Mouse (Mus musculus): ENCODE data around the gene Slc4a4. TPM values are rescaled to one million over a fixed set of nuclear protein-coding genes. Genes with fewer than 3 reads are reported as not detected.

The Slc4a4 gene
- polyA plus RNA-seq, 1 experiment from 2014 or later = 7.3 TPM

GRCm38 (mm10) chr5:88930129-88930528 is 43.5 kb downstream of the Slc4a4 start:
- no peak overlapping the region for H3K4me3 ChIP-seq (ENCODE audit: control insufficient read depth in 1 of 2, insufficient read depth in 1 of 2, low read depth in 1 of 2, low read length in 2 of 2)
- H3K36me3 ChIP-seq (ENCODE audit: control insufficient read depth, insufficient read depth, low read length) = no peaks in the 10 kb centered on the region
- no peaks in the 10 kb centered on the region for H3K9me3 ChIP-seq (ENCODE audit: control insufficient read depth, low read length)
- ATAC-seq (ENCODE audit: insufficient number of reproducible peaks, insufficient read depth, low FRiP score, low read depth) = peak; percentile 27; the same call in 1 of the 2 replicates
- peaks cover 39 to 62% of the 10 kb centered on the region in 2 experiments for H3K4me1 ChIP-seq (ENCODE audit: control insufficient read depth in 2 of 2, insufficient read depth in 2 of 2, low read length in 2 of 2)
- peak overlapping the region; percentile 14 for H3K9ac ChIP-seq (ENCODE audit: low read length)
- 32% methylated on average over 5 of the region's 5 CpGs for WGBS
- no peaks in the 10 kb centered on the region for H3K27me3 ChIP-seq (ENCODE audit: control insufficient read depth, insufficient read depth, low read length)
- peak overlapping the region; percentile 67 for H3K4me2 ChIP-seq (ENCODE audit: low read length)
- peak overlapping the region; percentile 97 for H3K27ac ChIP-seq (replicated peaks in 1 of 2; ENCODE audit: control insufficient read depth in 1 of 2, insufficient read depth in 1 of 2, low read depth in 2 of 2, low read length in 2 of 2)

DNA sequence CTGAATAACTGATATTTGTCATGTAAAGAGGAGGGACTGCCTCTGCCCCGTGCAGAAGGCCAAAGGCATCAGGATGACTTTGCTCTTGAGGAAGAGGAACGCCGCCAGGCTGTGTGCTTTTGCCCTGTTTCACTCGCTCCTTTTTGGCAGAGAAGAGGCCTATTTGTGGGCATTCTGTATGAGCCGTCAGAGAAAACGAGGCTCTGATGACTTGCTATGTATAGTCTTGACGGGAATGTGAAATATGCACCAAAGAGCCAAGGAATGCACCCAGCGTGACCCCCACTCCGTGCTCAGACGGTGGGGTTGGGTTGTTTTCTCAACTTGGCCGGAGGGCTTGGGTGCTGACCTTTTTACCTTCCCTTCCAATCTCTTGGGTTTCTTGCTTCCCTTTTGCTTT is 44.0 kb downstream of the Slc4a4 start:
- H3K36me3 ChIP-seq (ENCODE audit: control insufficient read depth, insufficient read depth, low read length) = no peaks in the 10 kb centered on the region
- H3K4me3 ChIP-seq (ENCODE audit: control insufficient read depth in 1 of 2, insufficient read depth in 1 of 2, low read depth in 1 of 2, low read length in 2 of 2) = no peak overlapping the region
- 24% methylated on average over 11 of the region's 11 CpGs for WGBS
- no peaks in the 10 kb centered on the region for H3K27me3 ChIP-seq (ENCODE audit: control insufficient read depth, insufficient read depth, low read length)
- H3K9me3 ChIP-seq (ENCODE audit: control insufficient read depth, low read length) = no peaks in the 10 kb centered on the region
- peak overlapping the region; percentile 14 for H3K9ac ChIP-seq (ENCODE audit: low read length)
- H3K4me2 ChIP-seq (ENCODE audit: low read length) = peak overlapping the region; percentile 67
- no peak for ATAC-seq (ENCODE audit: insufficient number of reproducible peaks, insufficient read depth, low FRiP score, low read depth)
- H3K27ac ChIP-seq (replicated peaks in 1 of 2; ENCODE audit: control insufficient read depth in 1 of 2, insufficient read depth in 1 of 2, low read depth in 2 of 2, low read length in 2 of 2) = peak overlapping the region; percentile 97
- H3K4me1 ChIP-seq (ENCODE audit: control insufficient read depth in 2 of 2, insufficient read depth in 2 of 2, low read length in 2 of 2) = peaks cover 40 to 67% of the 10 kb centered on the region in 2 experiments

- Histone ChIP-seq H3K27me3 (ENCODE audit: control insufficient read depth, insufficient read depth, low read length) (no peaks in the 10 kb centered on the region), H3K9ac (ENCODE audit: low read length) (no peak overlapping the region), H3K4me1 (ENCODE audit: control insufficient read depth in 2 of 2, insufficient read depth in 2 of 2, low read length in 2 of 2) (peaks cover 42 to 68% of the 10 kb centered on the region in 2 experiments), H3K4me3 (ENCODE audit: control insufficient read depth in 1 of 2, insufficient read depth in 1 of 2, low read depth in 1 of 2, low read length in 2 of 2) (no peak overlapping the region), H3K9me3 (ENCODE audit: control insufficient read depth, low read length) (no peaks in the 10 kb centered on the region), H3K36me3 (ENCODE audit: control insufficient read depth, insufficient read depth, low read length) (no peaks in the 10 kb centered on the region), H3K4me2 (ENCODE audit: low read length) (no peak overlapping the region), H3K27ac (replicated peaks in 1 of 2; ENCODE audit: control insufficient read depth in 1 of 2, insufficient read depth in 1 of 2, low read depth in 2 of 2, low read length in 2 of 2) (peak overlapping the region; percentile 97)
- WGBS = 74% methylated on average over 9 of the region's 9 CpGs
- ATAC-seq (ENCODE audit: insufficient number of reproducible peaks, insufficient read depth, low FRiP score, low read depth) = no peak
Observed at GRCm38 (mm10) chr5:88931176-88931575, 44.6 kb downstream of the Slc4a4 start.

- peaks cover 38 to 71% of the 10 kb centered on the region in 2 experiments for H3K4me1 ChIP-seq (ENCODE audit: control insufficient read depth in 2 of 2, insufficient read depth in 2 of 2, low read length in 2 of 2)
- no peaks in the 10 kb centered on the region for H3K27me3 ChIP-seq (ENCODE audit: control insufficient read depth, insufficient read depth, low read length)
- H3K27ac ChIP-seq (replicated peaks in 1 of 2; ENCODE audit: control insufficient read depth in 1 of 2, insufficient read depth in 1 of 2, low read depth in 2 of 2, low read length in 2 of 2) = peak overlapping the region; percentile 28 to 85
- H3K4me3 ChIP-seq (ENCODE audit: control insufficient read depth in 1 of 2, insufficient read depth in 1 of 2, low read depth in 1 of 2, low read length in 2 of 2) = no peak overlapping the region
- no peaks in the 10 kb centered on the region for H3K9me3 ChIP-seq (ENCODE audit: control insufficient read depth, low read length)
- peak overlapping the region; percentile 56 for H3K4me2 ChIP-seq (ENCODE audit: low read length)
- ATAC-seq (ENCODE audit: insufficient number of reproducible peaks, insufficient read depth, low FRiP score, low read depth) = no peak
- no peaks in the 10 kb centered on the region for H3K36me3 ChIP-seq (ENCODE audit: control insufficient read depth, insufficient read depth, low read length)
- H3K9ac ChIP-seq (ENCODE audit: low read length) = peak overlapping the region; percentile 45
- 33% methylated on average over 7 of the region's 7 CpGs for WGBS
Observed at GRCm38 (mm10) chr5:88933454-88933853, 46.8 kb downstream of the Slc4a4 start.

DNA sequence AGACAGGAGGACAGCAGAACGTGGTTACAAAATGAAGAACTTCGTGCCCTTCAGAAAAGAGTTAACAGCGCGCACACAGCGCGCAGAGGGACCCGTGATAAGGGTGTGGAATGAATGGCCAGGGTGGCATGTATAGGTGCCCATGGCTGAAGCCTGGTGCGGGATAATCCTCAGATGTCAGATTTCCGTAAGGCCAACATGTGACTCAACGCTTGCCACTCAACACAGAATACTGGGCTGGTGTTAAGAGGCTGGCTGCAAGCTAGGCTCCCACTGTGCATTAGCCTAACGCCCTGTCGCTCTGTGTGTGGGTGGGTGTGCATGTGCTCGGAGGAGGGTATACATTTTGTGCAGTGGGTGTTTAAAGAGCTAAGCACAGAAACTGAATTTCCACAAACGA is 47.3 kb downstream of the Slc4a4 start:
- WGBS = 46% methylated on average over 14 of the region's 14 CpGs
- Histone ChIP-seq H3K9ac (ENCODE audit: low read length) (peak overlapping the region; percentile 45), H3K36me3 (ENCODE audit: control insufficient read depth, insufficient read depth, low read length) (no peaks in the 10 kb centered on the region), H3K4me3 (ENCODE audit: control insufficient read depth in 1 of 2, insufficient read depth in 1 of 2, low read depth in 1 of 2, low read length in 2 of 2) (0 out of 4 replicates have a peak overlapping the region, but pooled peaks of 1 of the 2 experiments have one; percentile 6), H3K27me3 (ENCODE audit: control insufficient read depth, insufficient read depth, low read length) (no peaks in the 10 kb centered on the region), H3K4me2 (ENCODE audit: low read length) (peak overlapping the region; percentile 56), H3K9me3 (ENCODE audit: control insufficient read depth, low read length) (no peaks in the 10 kb centered on the region), H3K27ac (replicated peaks in 1 of 2; ENCODE audit: control insufficient read depth in 1 of 2, insufficient read depth in 1 of 2, low read depth in 2 of 2, low read length in 2 of 2) (peak overlapping the region; percentile 28 to 85), H3K4me1 (ENCODE audit: control insufficient read depth in 2 of 2, insufficient read depth in 2 of 2, low read length in 2 of 2) (peaks cover 38 to 69% of the 10 kb centered on the region in 2 experiments)
- ATAC-seq (ENCODE audit: insufficient number of reproducible peaks, insufficient read depth, low FRiP score, low read depth) = no peak

- H3K4me2 ChIP-seq (ENCODE audit: low read length) = no peak overlapping the region
- no peaks in the 10 kb centered on the region for H3K36me3 ChIP-seq (ENCODE audit: control insufficient read depth, insufficient read depth, low read length)
- no peak overlapping the region for H3K9ac ChIP-seq (ENCODE audit: low read length)
- 48% methylated on average over 1 of the region's 1 CpGs for WGBS
- H3K9me3 ChIP-seq (ENCODE audit: control insufficient read depth, low read length) = no peaks in the 10 kb centered on the region
- H3K27ac ChIP-seq (replicated peaks in 1 of 2; ENCODE audit: control insufficient read depth in 1 of 2, insufficient read depth in 1 of 2, low read depth in 2 of 2, low read length in 2 of 2) = no peak overlapping the region
- H3K4me3 ChIP-seq (ENCODE audit: control insufficient read depth in 1 of 2, insufficient read depth in 1 of 2, low read depth in 1 of 2, low read length in 2 of 2) = no peak overlapping the region
- no peak for ATAC-seq (ENCODE audit: insufficient number of reproducible peaks, insufficient read depth, low FRiP score, low read depth)
- no peaks in the 10 kb centered on the region for H3K27me3 ChIP-seq (ENCODE audit: control insufficient read depth, insufficient read depth, low read length)
- H3K4me1 ChIP-seq (ENCODE audit: control insufficient read depth in 2 of 2, insufficient read depth in 2 of 2, low read length in 2 of 2) = peaks cover 15 to 35% of the 10 kb centered on the region in 2 experiments
Observed at GRCm38 (mm10) chr5:88938208-88938607, 51.6 kb downstream of the Slc4a4 start.

- Histone ChIP-seq H3K36me3 (ENCODE audit: control insufficient read depth, insufficient read depth, low read length) (no peaks in the 10 kb centered on the region), H3K27me3 (ENCODE audit: control insufficient read depth, insufficient read depth, low read length) (no peaks in the 10 kb centered on the region), H3K4me3 (ENCODE audit: control insufficient read depth in 1 of 2, insufficient read depth in 1 of 2, low read depth in 1 of 2, low read length in 2 of 2) (no peak overlapping the region), H3K4me2 (ENCODE audit: low read length) (no peak overlapping the region), H3K27ac (replicated peaks in 1 of 2; ENCODE audit: control insufficient read depth in 1 of 2, insufficient read depth in 1 of 2, low read depth in 2 of 2, low read length in 2 of 2) (no peak overlapping the region), H3K4me1 (ENCODE audit: control insufficient read depth in 2 of 2, insufficient read depth in 2 of 2, low read length in 2 of 2) (peaks cover 10 to 27% of the 10 kb centered on the region in 2 experiments), H3K9ac (ENCODE audit: low read length) (no peak overlapping the region), H3K9me3 (ENCODE audit: control insufficient read depth, low read length) (no peaks in the 10 kb centered on the region)
- WGBS = 47% methylated on average over 6 of the region's 6 CpGs
- ATAC-seq (ENCODE audit: insufficient number of reproducible peaks, insufficient read depth, low FRiP score, low read depth) = no peak; the same call in 1 of the 2 replicates
Observed at GRCm38 (mm10) chr5:88939151-88939550, 52.5 kb downstream of the Slc4a4 start.

DNA sequence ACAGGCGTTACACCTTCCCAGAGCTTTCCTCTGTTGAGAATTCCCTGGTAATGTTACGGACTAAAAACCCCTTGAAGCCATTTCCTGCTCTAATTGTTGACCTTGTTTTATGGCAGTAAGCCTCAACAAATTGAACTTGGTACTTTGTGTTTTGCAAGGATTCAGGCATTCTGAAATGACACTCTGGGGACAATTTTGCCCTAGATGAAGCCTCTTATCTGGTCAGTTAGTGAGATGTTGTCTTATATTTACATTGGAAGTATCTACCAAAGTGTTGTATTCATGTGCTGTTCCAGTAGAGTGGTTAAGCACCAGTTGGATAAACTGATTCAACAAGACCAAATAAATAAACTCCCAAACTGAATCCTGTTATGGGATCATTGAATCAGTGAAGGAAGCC is 53.2 kb downstream of the Slc4a4 start:
- Histone ChIP-seq H3K36me3 (ENCODE audit: control insufficient read depth, insufficient read depth, low read length) (no peaks in the 10 kb centered on the region), H3K27me3 (ENCODE audit: control insufficient read depth, insufficient read depth, low read length) (no peaks in the 10 kb centered on the region), H3K9me3 (ENCODE audit: control insufficient read depth, low read length) (no peaks in the 10 kb centered on the region), H3K4me2 (ENCODE audit: low read length) (no peak overlapping the region), H3K27ac (replicated peaks in 1 of 2; ENCODE audit: control insufficient read depth in 1 of 2, insufficient read depth in 1 of 2, low read depth in 2 of 2, low read length in 2 of 2) (no peak overlapping the region), H3K9ac (ENCODE audit: low read length) (no peak overlapping the region), H3K4me3 (ENCODE audit: control insufficient read depth in 1 of 2, insufficient read depth in 1 of 2, low read depth in 1 of 2, low read length in 2 of 2) (no peak overlapping the region), H3K4me1 (ENCODE audit: control insufficient read depth in 2 of 2, insufficient read depth in 2 of 2, low read length in 2 of 2) (peaks cover 6 to 21% of the 10 kb centered on the region in 2 experiments)
- ATAC-seq (ENCODE audit: insufficient number of reproducible peaks, insufficient read depth, low FRiP score, low read depth) = no peak
- WGBS = 80% methylated on average over 2 of the region's 2 CpGs
